Mouse (Mus musculus): Measurements from ENCODE around the gene Gm16381. TPM values are rescaled to one million over a fixed set of nuclear protein-coding genes. Genes with fewer than 3 reads are reported as not detected.
"Not testable (repeated sequence)": the region's sequence is repeated elsewhere in the genome, so short reads cannot be mapped to it uniquely, and the experiment has no call there.

Gm16381 gene
- polyA plus RNA-seq (2015; fragmentation: Nextera tagmentation; extraction: Ambion mirVana) = not detected in 2 replicates

GRCm38 (mm10) chr12:87644520-87644919 is at the start of gene Gm16381:
Gene Gm16381 (minus strand): TSS chr12:87644620.
- not testable (repeated sequence) for H3K27ac ChIP-seq (replicated peaks); H3K9me3 ChIP-seq (replicated peaks); H3K27me3 ChIP-seq (replicated peaks); H3K9ac ChIP-seq (replicated peaks); H3K4me3 ChIP-seq (replicated peaks); H3K4me1 ChIP-seq; H3K36me3 ChIP-seq; ATAC-seq (ENCODE audit: low FRiP score); H3K4me2 ChIP-seq
- WGBS = 94% methylated on average over 2 of the region's 2 CpGs

- not testable (repeated sequence) for H3K9ac ChIP-seq (replicated peaks); H3K4me2 ChIP-seq; H3K4me1 ChIP-seq; ATAC-seq (ENCODE audit: low FRiP score); H3K36me3 ChIP-seq; H3K27me3 ChIP-seq (replicated peaks); H3K4me3 ChIP-seq (replicated peaks); H3K27ac ChIP-seq (replicated peaks); H3K9me3 ChIP-seq (replicated peaks)
- 75% methylated on average over 2 of the region's 4 CpGs for WGBS
These were observed 8.7 kb upstream of the Gm16381 start for GRCm38 (mm10) chr12:87652916-87653703.

GRCm38 (mm10) chr12:87618569-87618968 is 25.9 kb downstream of the Gm16381 start, which contains the start of gene Gm4027:
Gene Gm4027 (plus strand): TSS chr12:87618869.
- not testable (repeated sequence) for H3K4me3 ChIP-seq (replicated peaks)

GRCm38 (mm10) chr12:87602388-87602787 is 42.0 kb downstream of the Gm16381 start, which contains the start of gene Oog1:
Gene Oog1 (plus strand): TSS chr12:87602688.
- H3K4me2 ChIP-seq; H3K9me3 ChIP-seq (replicated peaks); H3K36me3 ChIP-seq; ATAC-seq (ENCODE audit: low FRiP score); H3K4me1 ChIP-seq; H3K4me3 ChIP-seq (replicated peaks); H3K27ac ChIP-seq (replicated peaks); H3K9ac ChIP-seq (replicated peaks); H3K27me3 ChIP-seq (replicated peaks): not testable (repeated sequence)
- 67% methylated on average over 1 of the region's 2 CpGs for WGBS

More at GRCm38 (mm10) chr12:87618569-87618968, 25.9 kb downstream of the Gm16381 start, which contains the start of gene Gm4027:
- H3K4me2 ChIP-seq; H3K27ac ChIP-seq (replicated peaks); ATAC-seq (ENCODE audit: low FRiP score); H3K36me3 ChIP-seq; H3K9ac ChIP-seq (replicated peaks); H3K27me3 ChIP-seq (replicated peaks); H3K9me3 ChIP-seq (replicated peaks); H3K4me1 ChIP-seq: not testable (repeated sequence)
- WGBS = 91% methylated on average over 5 of the region's 7 CpGs

- not testable (repeated sequence) for H3K27me3 ChIP-seq (replicated peaks); H3K27ac ChIP-seq (replicated peaks); H3K9me3 ChIP-seq (replicated peaks); H3K4me3 ChIP-seq (replicated peaks); H3K9ac ChIP-seq (replicated peaks); ATAC-seq (ENCODE audit: low FRiP score); H3K36me3 ChIP-seq; H3K4me1 ChIP-seq; H3K4me2 ChIP-seq
- WGBS = 4% methylated on average over 2 of the region's 2 CpGs
These were observed 43.0 kb downstream of the Gm16381 start for GRCm38 (mm10) chr12:87601388-87601787.

Other genes with a start within 250 kb of the Gm16381 start
- gene Slirp, start 200.7 kb downstream of the Gm16381 start, polyA plus RNA-seq (2015; fragmentation: Nextera tagmentation; extraction: Ambion mirVana) = 246 and 286 TPM in 2 replicates
- gene Alkbh1, start 200.6 kb downstream of the Gm16381 start, polyA plus RNA-seq (2015; fragmentation: Nextera tagmentation; extraction: Ambion mirVana) = 41.5 and 42.9 TPM in 2 replicates
- 96.2 and 107 TPM in 2 replicates for gene Snw1, start 172.3 kb downstream of the Gm16381 start, polyA plus RNA-seq (2015; fragmentation: Nextera tagmentation; extraction: Ambion mirVana)
- not detected in 2 replicates for gene Gm5788, start 149.9 kb downstream of the Gm16381 start, polyA plus RNA-seq (2015; fragmentation: Nextera tagmentation; extraction: Ambion mirVana)
- not detected in 2 replicates for gene Gm8300, start 130.3 kb downstream of the Gm16381 start, polyA plus RNA-seq (2015; fragmentation: Nextera tagmentation; extraction: Ambion mirVana)
- not detected in 2 replicates for gene Oog1, start 41.9 kb downstream of the Gm16381 start, polyA plus RNA-seq (2015; fragmentation: Nextera tagmentation; extraction: Ambion mirVana)
- gene Gm4027, start 25.8 kb downstream of the Gm16381 start, polyA plus RNA-seq (2015; fragmentation: Nextera tagmentation; extraction: Ambion mirVana) = not detected in 2 replicates
- gene Gm21319, start 131.1 kb upstream of the Gm16381 start, polyA plus RNA-seq (2015; fragmentation: Nextera tagmentation; extraction: Ambion mirVana) = not detected in 2 replicates
- gene Gm21936, start 150.9 kb upstream of the Gm16381 start, polyA plus RNA-seq (2015; fragmentation: Nextera tagmentation; extraction: Ambion mirVana) = not detected in 2 replicates
- gene BB287469, start 172.0 kb upstream of the Gm16381 start, polyA plus RNA-seq (2015; fragmentation: Nextera tagmentation; extraction: Ambion mirVana) = not detected in 2 replicates
- gene Gm2001, start 197.7 kb upstream of the Gm16381 start, polyA plus RNA-seq (2015; fragmentation: Nextera tagmentation; extraction: Ambion mirVana) = not detected in 2 replicates
- gene Gm2016, start 229.5 kb upstream of the Gm16381 start, polyA plus RNA-seq (2015; fragmentation: Nextera tagmentation; extraction: Ambion mirVana) = not detected in 2 replicates

Data from neural tube, embryonic 15.5 days (tissue).